Mouse (Mus musculus) embryonic facial prominence, embryonic 13.5 days (tissue): ENCODE measurements around the gene Tmem143. TPM values are rescaled to one million over a fixed set of nuclear protein-coding genes. Genes with fewer than 3 reads are reported as not detected.
"Not testable (repeated sequence)": the region's sequence is repeated elsewhere in the genome, so short reads cannot be mapped to it uniquely, and the experiment has no call there.

Experiments used
- ATAC-seq: fragments of 200-750 bp; cut with Nextera tagmentation; 2 replicates; pipeline ENCODE4 v1.8.0; 2017; ENCODE audit warnings: low read depth; ENCODE audit not compliant: insufficient number of reproducible peaks, insufficient read depth, low FRiP score, low TSS enrichment
- H3K27ac ChIP-seq: fragments of 300-500 bp; sonication (generic); 2 replicates; pipeline ENCODE4 v1.5.1; 2015; ENCODE audit warnings: moderate library complexity, mild to moderate bottlenecking, inconsistent platforms
- H3K27me3 ChIP-seq: fragments of 300-500 bp; sonication (generic); 2 replicates; pipeline ENCODE4 v1.6.1; 2015; ENCODE audit warnings: mild to moderate bottlenecking, inconsistent platforms
- H3K36me3 ChIP-seq: fragments of 300-500 bp; sonication (generic); 2 replicates; pipeline ENCODE4 v1.6.1; 2015; ENCODE audit warnings: mild to moderate bottlenecking, inconsistent platforms
- H3K4me1 ChIP-seq: fragments of 300-500 bp; sonication (generic); 2 replicates; pipeline ENCODE4 v1.6.1; 2015; ENCODE audit warnings: inconsistent platforms
- H3K4me2 ChIP-seq: fragments of 300-500 bp; sonication (generic); 2 replicates; pipeline ENCODE4 v1.6.1; 2015; ENCODE audit warnings: moderate library complexity, mild to moderate bottlenecking, inconsistent platforms
- H3K4me3 ChIP-seq: fragments of 300-500 bp; sonication (generic); 2 replicates; pipeline ENCODE4 v1.5.1; 2015; ENCODE audit warnings: mild to moderate bottlenecking, inconsistent platforms
- H3K9ac ChIP-seq: fragments of 300-500 bp; sonication (generic); 2 replicates; pipeline ENCODE4 v1.6.1; 2015; ENCODE audit warnings: mild to moderate bottlenecking, inconsistent platforms
- H3K9me3 ChIP-seq: fragments of 300-500 bp; sonication (generic); 2 replicates; pipeline ENCODE4 v1.6.1; 2016; ENCODE audit warnings: inconsistent platforms
- WGBS: fragments of 180-500 bp; shearing (Covaris S2); methylation state at CpG from one replicate; pipeline ENCODE4 v1.1.7; 2015; ENCODE audit warnings: mixed read lengths; 5-methylcytosine and 5-hydroxymethylcytosine counted together
- polyA plus RNA-seq: library from polyadenylated mRNA; unstranded; fragments of >200 nt; fragmentation: Nextera tagmentation; extraction: Ambion mirVana; gene quantifications from 2 replicates; pipeline ENCODE4 v1.2.1, GENCODE M21; 2015

The Tmem143 gene
- polyA plus RNA-seq, 1 experiment from 2014 or later: 7.1 TPM

DNA sequence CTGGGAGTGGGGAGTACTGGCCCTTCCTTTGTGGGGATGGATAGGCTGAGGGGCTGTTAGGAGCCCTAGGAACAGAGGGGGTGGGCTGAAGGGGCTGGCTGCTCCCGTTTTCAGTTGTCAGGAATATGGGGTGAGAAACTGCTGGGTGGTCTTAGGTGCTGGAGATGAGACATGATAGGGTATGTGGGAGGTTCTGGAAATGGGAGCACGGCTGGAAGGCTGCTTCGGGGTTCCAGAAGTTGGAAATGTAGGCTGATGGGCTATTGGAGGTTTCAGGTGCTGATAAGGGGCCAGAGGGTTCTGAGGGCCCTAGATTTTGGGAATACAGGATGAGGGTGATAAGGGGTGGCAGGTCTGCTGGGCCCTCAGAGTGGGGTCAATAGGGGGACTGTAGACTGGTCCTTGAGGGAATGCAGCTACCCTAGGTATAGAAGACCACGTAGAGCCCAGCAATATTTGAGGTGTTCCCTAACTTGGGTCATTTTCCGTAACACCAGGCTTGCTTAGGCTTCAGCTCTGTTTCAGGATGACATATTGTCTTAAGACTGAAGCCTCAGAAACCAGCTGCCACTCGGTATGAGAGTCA is 717 bp upstream of the Tmem143 start:
- no peak for ATAC-seq
- H3K36me3 ChIP-seq: no peaks in the 10 kb centered on the region
- no peak overlapping the region for H3K27ac ChIP-seq
- peak overlapping the region; percentile 60 for H3K4me3 ChIP-seq
- H3K27me3 ChIP-seq: no peaks in the 10 kb centered on the region
- 0 out of 2 replicates have a peak overlapping the region, but pooled peaks have one; percentile 21 for H3K9ac ChIP-seq
- H3K4me2 ChIP-seq: peak overlapping the region; percentile 91
- 81% methylated on average over 6 of the region's 6 CpGs for WGBS
- no peaks in the 10 kb centered on the region for H3K9me3 ChIP-seq
- peaks cover 13% of the 10 kb centered on the region for H3K4me1 ChIP-seq

DNA sequence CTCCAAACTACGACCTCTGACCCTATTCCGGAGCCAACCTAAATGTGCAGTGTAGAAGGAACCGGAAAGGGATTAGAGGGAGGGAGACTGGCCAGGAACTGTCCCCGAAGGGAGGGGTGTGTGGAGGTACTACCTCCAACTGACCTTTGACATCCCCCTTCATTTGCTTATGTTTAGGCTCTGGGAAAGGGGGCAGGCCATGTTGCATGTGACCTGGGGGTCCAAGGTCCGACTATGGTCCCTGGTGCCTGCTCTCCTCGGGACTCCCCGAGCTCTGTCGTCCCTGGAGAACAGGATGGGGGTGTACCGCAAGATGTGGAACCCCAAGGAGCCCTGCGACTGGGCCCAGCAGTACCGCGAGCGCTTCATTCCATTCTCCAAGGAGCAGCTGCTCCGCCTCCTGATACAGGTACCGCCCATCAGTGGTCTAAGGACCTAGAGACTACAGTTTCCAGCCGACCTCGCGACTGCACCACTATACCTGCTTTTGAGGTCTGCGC is 567 bp downstream of the Tmem143 start:
- 2% methylated on average over 19 of the region's 19 CpGs for WGBS
- peak overlapping the region; percentile 80 for H3K27ac ChIP-seq

DNA sequence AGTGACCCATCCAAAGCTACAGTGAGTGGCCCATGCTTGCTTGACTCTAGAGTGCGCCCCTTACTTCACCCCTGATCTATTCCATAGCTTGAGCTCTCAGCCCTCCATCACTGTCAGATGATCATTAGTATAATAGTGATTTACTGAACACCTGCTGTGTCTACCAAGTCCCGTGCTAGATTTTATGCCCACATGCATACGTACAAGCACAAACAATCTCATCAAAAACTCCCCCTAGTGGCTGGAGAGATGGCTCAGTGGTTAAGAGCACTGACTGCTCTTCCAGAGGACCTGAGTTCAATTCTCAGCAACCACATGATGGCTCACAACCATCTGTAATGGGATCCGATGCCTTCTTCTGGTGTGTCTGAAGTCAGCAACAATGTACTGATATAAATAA is 1.4 kb downstream of the Tmem143 start:
- 64% methylated on average over 4 of the region's 4 CpGs for WGBS
- H3K4me2 ChIP-seq: peak overlapping the region; percentile 91
- H3K9me3 ChIP-seq, ATAC-seq, H3K36me3 ChIP-seq, H3K27me3 ChIP-seq, H3K27ac ChIP-seq: not testable (repeated sequence)
- 0 out of 2 replicates have a peak overlapping the region, but pooled peaks have one; percentile 83 for H3K9ac ChIP-seq
- peaks cover 13% of the 10 kb centered on the region for H3K4me1 ChIP-seq
- peak overlapping the region; percentile 60; the same call in 1 of the 2 replicates for H3K4me3 ChIP-seq

More for the DNA sequence above, 567 bp downstream of the Tmem143 start:
- ATAC-seq: peak; percentile 29; the same call in 1 of the 2 replicates
- peak overlapping the region; percentile 91 for H3K4me2 ChIP-seq
- no peaks in the 10 kb centered on the region for H3K9me3 ChIP-seq
- no peaks in the 10 kb centered on the region for H3K27me3 ChIP-seq
- peak overlapping the region; percentile 60 for H3K4me3 ChIP-seq
- no peaks in the 10 kb centered on the region for H3K36me3 ChIP-seq
- peak overlapping the region; percentile 83 for H3K9ac ChIP-seq
- peaks cover 13% of the 10 kb centered on the region for H3K4me1 ChIP-seq

DNA sequence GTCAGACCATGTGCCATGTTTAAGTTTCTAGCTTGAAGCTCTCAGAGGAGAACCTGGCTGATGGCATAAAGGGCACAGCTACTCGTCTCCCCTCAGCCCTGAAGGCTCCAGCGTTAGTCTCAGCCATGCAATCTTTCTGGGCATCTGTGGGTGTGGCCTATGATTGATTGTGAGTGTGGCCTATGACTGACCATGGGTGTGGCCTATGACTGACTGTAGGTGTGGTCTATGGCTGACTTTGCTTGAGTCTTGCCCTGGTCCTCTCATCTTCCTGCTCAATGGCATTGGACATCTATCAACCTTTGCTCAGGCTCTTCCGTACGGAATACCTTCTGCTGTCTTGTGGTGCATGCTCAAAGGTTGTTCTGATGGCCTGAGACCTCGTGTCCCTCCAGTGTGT is 4.8 kb downstream of the Tmem143 start:
- 54% methylated on average over 5 of the region's 5 CpGs for WGBS
- H3K36me3 ChIP-seq: no peaks in the 10 kb centered on the region
- 0 out of 2 replicates have a peak, but pooled peaks have one; percentile 6 for ATAC-seq
- no peak overlapping the region for H3K4me2 ChIP-seq
- no peak overlapping the region for H3K9ac ChIP-seq
- no peak overlapping the region for H3K27ac ChIP-seq
- peaks cover 13% of the 10 kb centered on the region for H3K4me1 ChIP-seq
- H3K4me3 ChIP-seq: no peak overlapping the region
- no peaks in the 10 kb centered on the region for H3K9me3 ChIP-seq
- H3K27me3 ChIP-seq: no peaks in the 10 kb centered on the region

DNA sequence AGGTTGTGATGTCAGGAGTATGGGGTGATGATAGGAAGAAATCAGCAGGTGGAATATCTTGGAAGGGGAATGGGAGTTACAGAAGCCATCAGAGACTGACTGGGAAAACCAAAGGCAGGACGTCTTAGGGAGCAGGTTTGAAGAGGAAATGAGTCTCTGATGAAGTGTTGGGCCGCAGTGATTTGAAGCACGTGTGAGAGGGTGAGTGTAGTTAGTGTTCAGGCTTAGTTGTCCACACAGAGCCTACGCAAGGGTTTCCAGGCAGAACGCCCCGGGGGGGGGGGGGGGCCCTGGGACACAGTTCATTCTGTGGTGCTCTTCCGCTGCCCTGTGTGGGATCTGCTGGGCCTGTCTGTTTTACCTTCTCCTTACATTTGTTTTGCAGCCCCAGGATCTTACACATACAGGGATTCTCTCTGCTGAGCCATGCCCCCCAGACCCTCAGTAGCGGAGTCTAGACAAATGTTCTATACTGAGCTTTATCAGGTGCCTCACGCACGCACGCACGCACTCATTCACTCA is 5.8 kb downstream of the Tmem143 start:
- ATAC-seq: no peak
- H3K27me3 ChIP-seq: no peaks in the 10 kb centered on the region
- peaks cover 8% of the 10 kb centered on the region for H3K36me3 ChIP-seq
- no peak overlapping the region for H3K27ac ChIP-seq
- H3K4me1 ChIP-seq: peaks cover 7% of the 10 kb centered on the region
- no peak overlapping the region for H3K4me3 ChIP-seq
- H3K9me3 ChIP-seq: no peaks in the 10 kb centered on the region
- H3K4me2 ChIP-seq: no peak overlapping the region
- H3K9ac ChIP-seq: no peak overlapping the region
- WGBS: 74% methylated on average over 12 of the region's 12 CpGs

DNA sequence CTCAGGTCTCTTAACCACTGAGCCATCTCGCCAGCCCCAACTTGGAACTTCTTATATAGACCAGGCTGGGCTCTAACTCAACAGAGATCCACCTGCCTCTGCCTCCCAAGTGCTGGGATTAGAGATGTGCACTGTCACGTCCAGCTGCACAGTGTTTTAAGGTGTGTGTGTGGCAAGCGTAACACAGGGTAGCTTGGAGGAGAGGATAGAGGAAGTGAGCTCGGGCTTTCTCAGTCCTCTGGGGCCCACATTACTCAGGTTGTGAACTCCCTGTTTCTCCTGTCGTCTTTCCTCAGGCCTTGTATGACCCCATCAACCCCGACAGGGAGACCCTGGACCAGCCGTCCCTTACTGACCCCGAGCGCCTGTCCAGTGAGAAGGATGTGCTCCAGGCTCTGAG is 9.9 kb downstream of the Tmem143 start:
- Histone ChIP-seq H3K36me3 (peaks cover 43% of the 10 kb centered on the region), H3K4me2 (no peak overlapping the region), H3K27ac (no peak overlapping the region), H3K4me3 (no peak overlapping the region), H3K27me3 (no peaks in the 10 kb centered on the region), H3K9me3 (no peaks in the 10 kb centered on the region), H3K4me1 (no peaks in the 10 kb centered on the region), H3K9ac (no peak overlapping the region)
- no peak for ATAC-seq
- 91% methylated on average over 9 of the region's 9 CpGs for WGBS

DNA sequence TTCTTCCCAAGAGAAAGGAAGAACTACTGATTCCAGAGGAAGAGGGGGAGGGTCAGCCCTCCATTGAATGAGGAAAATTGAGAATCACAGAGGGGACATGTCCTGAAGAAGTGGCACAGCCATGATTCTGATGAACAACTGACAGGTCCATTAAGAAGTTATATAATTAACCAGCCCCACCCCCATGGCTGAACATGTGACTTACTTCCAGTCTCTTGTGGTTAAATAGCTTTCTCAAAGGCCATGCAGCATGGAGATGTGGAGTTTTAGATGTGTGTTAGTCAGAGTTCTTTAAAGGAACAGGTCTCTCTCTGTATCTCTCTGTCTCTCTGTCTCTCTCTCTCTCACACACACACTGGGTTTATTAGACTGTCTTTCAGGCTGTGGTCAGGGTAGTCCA is 11.6 kb downstream of the Tmem143 start:
- no peak overlapping the region for H3K9ac ChIP-seq
- no peaks in the 10 kb centered on the region for H3K9me3 ChIP-seq
- no peak for ATAC-seq
- H3K36me3 ChIP-seq: peaks cover 43% of the 10 kb centered on the region
- H3K27me3 ChIP-seq: no peaks in the 10 kb centered on the region
- no peak overlapping the region for H3K4me2 ChIP-seq
- H3K4me3 ChIP-seq: no peak overlapping the region
- no peaks in the 10 kb centered on the region for H3K4me1 ChIP-seq
- H3K27ac ChIP-seq: no peak overlapping the region

DNA sequence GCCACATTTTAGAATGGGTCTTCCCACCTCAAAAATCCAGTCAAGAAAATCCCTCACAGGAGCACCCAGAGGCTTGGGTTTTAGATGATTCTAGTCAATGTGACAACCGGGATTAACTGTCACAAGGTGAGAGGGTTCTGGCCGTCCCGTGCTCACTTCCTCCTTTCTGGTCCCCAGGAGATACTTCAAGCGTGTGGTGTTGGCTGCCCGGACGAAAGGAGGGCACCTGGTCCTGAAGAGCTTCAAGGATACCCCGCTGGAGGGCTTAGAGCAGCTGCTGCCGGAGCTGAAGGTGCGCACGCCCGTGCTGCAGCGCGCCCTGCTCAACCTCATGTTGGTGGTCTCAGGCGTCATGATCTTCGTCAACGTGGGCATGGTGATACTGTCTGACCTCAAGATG is 12.4 kb downstream of the Tmem143 start:
- ATAC-seq: no peak
- Histone ChIP-seq H3K9me3 (no peaks in the 10 kb centered on the region), H3K36me3 (peaks cover 43% of the 10 kb centered on the region), H3K9ac (no peak overlapping the region), H3K4me1 (no peaks in the 10 kb centered on the region), H3K4me3 (no peak overlapping the region), H3K4me2 (no peak overlapping the region), H3K27me3 (no peaks in the 10 kb centered on the region), H3K27ac (no peak overlapping the region)
- WGBS: 93% methylated on average over 16 of the region's 16 CpGs

DNA sequence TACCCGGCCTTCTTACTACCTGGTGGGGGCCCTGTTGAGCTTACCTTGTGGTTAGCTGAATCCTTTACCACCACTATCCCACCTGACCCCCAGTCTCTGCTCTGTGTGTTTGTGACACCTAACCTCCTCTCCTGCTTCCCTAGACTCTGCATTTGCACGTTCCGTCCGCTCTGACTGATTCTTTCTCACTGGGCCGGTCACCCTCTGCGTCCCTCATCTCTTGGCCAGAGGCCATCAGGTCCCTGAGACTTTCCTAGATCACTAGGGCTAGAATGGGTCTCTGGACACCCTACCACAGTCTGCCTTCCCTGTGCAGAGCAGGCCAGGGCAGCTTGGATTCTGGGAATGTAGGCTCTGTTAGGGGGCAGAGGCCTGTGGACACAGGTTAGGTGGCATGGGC is 17.3 kb downstream of the Tmem143 start:
- no peak for ATAC-seq
- Histone ChIP-seq H3K4me1 (peaks cover 41% of the 10 kb centered on the region), H3K4me3 (no peak overlapping the region), H3K27me3 (no peaks in the 10 kb centered on the region), H3K4me2 (no peak overlapping the region), H3K9ac (peak overlapping the region; percentile 55), H3K27ac (peak overlapping the region; percentile 75), H3K9me3 (no peaks in the 10 kb centered on the region), H3K36me3 (peaks cover 31% of the 10 kb centered on the region)
- WGBS: 89% methylated on average over 6 of the region's 6 CpGs

DNA sequence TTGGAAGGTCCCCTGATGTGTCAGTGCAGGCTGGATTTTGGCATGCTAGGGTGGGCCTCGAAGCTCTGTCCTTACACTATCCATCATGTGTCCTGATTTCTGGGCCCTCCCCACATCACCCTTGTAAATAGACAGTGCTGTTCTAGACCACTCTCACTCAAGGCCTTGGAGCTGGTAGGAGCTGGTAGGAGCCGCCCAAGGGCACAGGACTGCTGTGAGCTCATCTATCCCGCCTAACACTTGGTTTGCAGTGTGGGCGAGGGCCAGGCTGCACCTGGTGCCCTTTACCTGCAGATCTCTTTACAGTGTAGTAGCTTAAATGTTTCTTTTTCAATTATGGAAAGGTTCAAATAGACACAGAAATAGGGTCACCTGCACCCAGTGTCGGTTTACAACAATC is 18.3 kb downstream of the Tmem143 start:
- 80% methylated on average over 5 of the region's 5 CpGs for WGBS
- ATAC-seq: no peak
- Histone ChIP-seq H3K27me3 (no peaks in the 10 kb centered on the region), H3K9ac (0 out of 2 replicates have a peak overlapping the region, but pooled peaks have one; percentile 55), H3K4me3 (no peak overlapping the region), H3K27ac (no peak overlapping the region), H3K4me2 (no peak overlapping the region), H3K9me3 (no peaks in the 10 kb centered on the region), H3K4me1 (peaks cover 50% of the 10 kb centered on the region), H3K36me3 (peaks cover 24% of the 10 kb centered on the region)

DNA sequence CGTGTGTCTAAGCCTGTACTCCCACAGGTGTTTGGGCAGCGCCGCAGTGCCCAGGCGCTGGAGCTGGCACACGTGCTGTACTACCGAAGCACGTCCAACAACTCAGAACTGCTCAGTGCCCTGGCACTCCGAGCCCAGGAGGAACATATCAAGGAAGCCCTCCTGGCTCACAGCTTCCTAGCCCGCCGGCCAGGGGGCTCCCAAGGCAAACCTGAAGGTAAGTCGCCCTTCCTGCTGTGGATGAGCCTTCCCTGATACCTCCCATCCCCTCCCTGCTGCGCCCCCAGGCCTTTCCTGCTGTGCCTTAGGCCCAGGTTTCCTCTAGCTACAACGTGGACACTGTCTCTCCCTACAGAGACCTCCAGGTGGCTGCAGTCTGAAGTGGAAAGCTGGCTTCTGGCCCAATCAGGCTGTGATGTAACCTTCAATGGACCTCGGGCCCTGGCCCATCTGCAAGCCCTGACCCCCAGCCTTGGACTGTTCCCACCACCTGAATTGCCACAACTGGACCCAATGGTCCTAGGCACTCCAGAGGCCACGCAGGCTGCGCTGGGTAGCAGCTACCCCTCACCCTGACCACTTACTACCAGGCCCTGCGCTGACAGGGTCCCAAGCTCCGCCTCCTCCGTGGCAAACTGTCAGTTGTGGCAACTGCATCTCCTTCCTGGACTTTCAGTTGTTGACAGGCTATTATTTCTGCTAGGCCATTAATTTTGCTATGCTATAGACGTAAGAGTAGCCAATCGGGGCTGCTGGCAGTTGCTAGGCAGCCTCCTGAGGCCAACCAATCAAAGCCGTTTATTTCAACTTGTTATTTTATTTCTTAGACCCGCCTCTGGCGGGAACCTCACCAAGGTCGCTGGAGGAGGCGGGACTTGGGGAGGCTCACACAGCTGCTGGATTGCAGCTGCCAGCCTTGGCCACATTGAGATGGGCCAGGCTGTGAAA is 19.6 kb downstream of the Tmem143 start:
- Histone ChIP-seq H3K36me3 (peaks cover 11% of the 10 kb centered on the region), H3K4me3 (peak overlapping the region; percentile 41), H3K4me1 (peaks cover 60% of the 10 kb centered on the region), H3K27me3 (no peaks in the 10 kb centered on the region), H3K4me2 (peak overlapping the region; percentile 69), H3K9me3 (no peaks in the 10 kb centered on the region), H3K9ac (peak overlapping the region; percentile 68), H3K27ac (peak overlapping the region; percentile 97)
- peak; percentile 66 for ATAC-seq
- WGBS: 36% methylated on average over 26 of the region's 26 CpGs
